Mouse (Mus musculus): ENCODE results near the gene Mast3. TPM values are rescaled to one million over a fixed set of nuclear protein-coding genes. Genes with fewer than 3 reads are reported as not detected.

Gene Mast3
- polyA plus RNA-seq, 1 experiment from 2014 or later: 18.2 TPM

DNA sequence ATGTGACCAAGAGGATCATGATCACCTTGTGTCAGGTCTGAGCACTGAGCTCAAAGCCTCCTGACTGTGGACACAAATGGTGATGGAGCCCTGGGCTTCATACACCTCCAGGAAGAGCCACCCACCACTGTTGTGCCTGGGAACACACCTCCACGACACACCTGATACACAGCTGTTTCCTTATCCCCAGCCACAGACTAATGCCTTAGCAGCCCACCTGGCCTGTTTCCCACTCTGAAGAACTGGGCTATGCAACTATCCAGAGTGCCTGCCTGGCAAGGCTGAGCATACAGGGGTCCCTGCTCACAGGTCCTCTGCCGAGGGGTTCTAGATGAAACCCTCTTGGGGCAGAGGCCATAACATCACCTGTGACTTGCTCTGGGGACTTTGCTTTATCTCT lies 10.6 kb downstream of the Mast3 start:
- Histone ChIP-seq H3K4me2 (no peak overlapping the region), H3K27ac (ENCODE audit: low read depth, low read length) (no peak overlapping the region), H3K9ac (ENCODE audit: low read depth, low read length) (no peak overlapping the region), H3K36me3 (ENCODE audit: control insufficient read depth, insufficient read depth, low read length) (no peaks in the 10 kb centered on the region), H3K9me3 (ENCODE audit: control insufficient read depth, low read length) (no peaks in the 10 kb centered on the region), H3K4me1 (replicated peaks; ENCODE audit: control insufficient read depth, insufficient read depth, low read length) (peaks cover 45% of the 10 kb centered on the region), H3K4me3 (ENCODE audit: low read depth, low read length) (no peak overlapping the region), H3K27me3 (replicated peaks; ENCODE audit: control insufficient read depth, insufficient read depth, low read length) (peaks cover 23% of the 10 kb centered on the region)
- 73% methylated on average over 2 of the region's 2 CpGs for WGBS
- no peak for ATAC-seq (replicated peaks; ENCODE audit: low FRiP score)
- DNase-seq (ENCODE audit: low spot score): no peak

DNA sequence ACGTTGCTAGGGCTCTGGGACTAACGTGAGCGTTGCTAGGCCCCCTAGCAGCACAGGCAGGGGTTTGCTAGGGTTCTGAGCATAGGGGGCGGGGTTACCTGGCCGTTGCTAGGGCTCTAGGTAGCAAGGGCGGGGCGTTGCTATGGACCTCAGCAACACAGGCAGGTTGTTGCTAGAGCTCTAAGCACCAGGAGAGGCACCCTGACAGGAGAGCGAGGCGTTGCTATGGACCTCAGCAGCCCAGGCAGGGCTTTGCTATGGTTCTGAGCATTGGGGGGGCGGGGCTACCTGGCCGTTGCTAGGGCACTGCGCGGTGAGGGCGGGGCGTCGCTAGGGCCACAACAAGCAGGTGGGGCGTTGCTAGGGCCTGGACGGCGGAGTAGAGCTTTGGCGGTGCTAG lies 12.2 kb downstream of the Mast3 start:
- Histone ChIP-seq H3K27ac (ENCODE audit: low read depth, low read length) (peak overlapping the region; percentile 83), H3K36me3 (ENCODE audit: control insufficient read depth, insufficient read depth, low read length) (peaks cover 5% of the 10 kb centered on the region; the same call in 1 of the 2 replicates), H3K9ac (ENCODE audit: low read depth, low read length) (peak overlapping the region; percentile 85; the same call in 1 of the 2 replicates), H3K27me3 (replicated peaks; ENCODE audit: control insufficient read depth, insufficient read depth, low read length) (peaks cover 8% of the 10 kb centered on the region), H3K4me1 (replicated peaks; ENCODE audit: control insufficient read depth, insufficient read depth, low read length) (peaks cover 51% of the 10 kb centered on the region), H3K4me3 (ENCODE audit: low read depth, low read length) (peak overlapping the region; percentile 82), H3K9me3 (ENCODE audit: control insufficient read depth, low read length) (no peaks in the 10 kb centered on the region), H3K4me2 (peak overlapping the region; percentile 91)
- WGBS: under 1% methylated on average over 20 of the region's 20 CpGs
- ATAC-seq (replicated peaks; ENCODE audit: low FRiP score) (peak; percentile 19), DNase-seq (ENCODE audit: low spot score) (peak; percentile 80)

DNA sequence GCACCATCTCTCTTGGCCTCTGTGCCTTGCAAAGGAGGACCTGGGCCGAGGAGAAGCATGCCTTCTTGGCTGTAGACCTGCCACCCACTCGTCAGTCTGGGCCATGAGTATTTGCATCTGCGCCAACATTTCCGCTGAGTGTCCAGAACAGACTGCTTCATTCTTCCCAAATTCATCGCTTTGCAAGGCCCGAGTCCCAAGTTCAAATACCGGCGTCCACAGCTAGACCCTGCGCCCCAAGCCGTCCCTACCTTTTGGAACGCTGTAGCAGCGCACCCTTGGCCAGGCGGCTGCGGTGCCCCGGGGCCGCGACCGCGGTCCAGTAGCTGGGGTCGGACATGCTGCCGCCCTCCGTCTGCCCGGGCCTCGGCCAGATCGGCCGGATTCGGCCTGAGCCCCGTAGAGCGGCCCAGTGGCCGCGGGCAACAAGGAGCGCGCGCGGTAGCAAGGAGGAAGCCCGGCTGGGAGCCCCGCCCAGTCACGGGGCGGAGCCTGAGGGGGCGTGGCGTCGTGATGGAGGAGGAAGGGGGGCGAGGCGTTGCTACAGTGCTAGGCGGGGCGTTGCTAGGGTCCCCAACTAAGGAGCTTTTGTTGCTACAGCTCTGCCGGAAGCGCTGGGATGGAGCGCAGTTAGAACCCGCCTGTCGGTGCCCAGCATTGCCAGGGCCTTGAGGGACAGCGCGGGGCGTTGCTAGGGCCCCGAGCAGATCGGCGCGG lies 12.7 kb downstream of the Mast3 start:
- Histone ChIP-seq H3K27ac (ENCODE audit: low read depth, low read length) (peak overlapping the region; percentile 83), H3K27me3 (replicated peaks; ENCODE audit: control insufficient read depth, insufficient read depth, low read length) (peaks cover 6% of the 10 kb centered on the region), H3K4me3 (ENCODE audit: low read depth, low read length) (peak overlapping the region; percentile 82), H3K36me3 (ENCODE audit: control insufficient read depth, insufficient read depth, low read length) (peaks cover 7% of the 10 kb centered on the region; the same call in 1 of the 2 replicates), H3K9me3 (ENCODE audit: control insufficient read depth, low read length) (no peaks in the 10 kb centered on the region), H3K4me1 (replicated peaks; ENCODE audit: control insufficient read depth, insufficient read depth, low read length) (peaks cover 49% of the 10 kb centered on the region), H3K4me2 (peak overlapping the region; percentile 91), H3K9ac (ENCODE audit: low read depth, low read length) (peak overlapping the region; percentile 85)
- peak; percentile 99 for DNase-seq (ENCODE audit: low spot score)
- WGBS: 4% methylated on average over 58 of the region's 58 CpGs
- peak; percentile 74 for ATAC-seq (replicated peaks; ENCODE audit: low FRiP score)

DNA sequence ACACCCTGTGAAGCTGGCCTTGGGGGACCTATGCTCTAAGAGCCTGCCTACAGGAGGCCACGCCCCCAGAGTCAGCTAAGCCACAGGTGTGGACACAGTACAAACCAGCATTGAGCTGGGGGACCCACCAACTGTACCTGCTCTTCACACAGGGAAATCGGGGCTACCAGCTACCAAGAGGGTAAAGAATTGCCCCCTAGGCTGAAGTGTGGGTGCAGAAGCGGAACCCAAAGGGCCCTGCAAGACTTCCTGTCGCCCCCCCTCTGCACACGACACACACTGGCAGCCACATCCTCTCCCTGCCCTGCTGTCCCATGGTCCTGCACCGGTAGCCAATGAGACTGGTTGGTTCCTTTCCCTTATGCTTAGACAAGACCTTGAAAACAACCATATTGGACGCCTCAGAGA lies 13.6 kb downstream of the Mast3 start:
- H3K27ac ChIP-seq (ENCODE audit: low read depth, low read length): 0 out of 2 replicates have a peak overlapping the region, but pooled peaks have one; percentile 6
- DNase-seq (ENCODE audit: low spot score): peak; percentile 61
- ATAC-seq (replicated peaks; ENCODE audit: low FRiP score): 0 out of 2 replicates have a peak, but pooled peaks have one; percentile 13

DNA sequence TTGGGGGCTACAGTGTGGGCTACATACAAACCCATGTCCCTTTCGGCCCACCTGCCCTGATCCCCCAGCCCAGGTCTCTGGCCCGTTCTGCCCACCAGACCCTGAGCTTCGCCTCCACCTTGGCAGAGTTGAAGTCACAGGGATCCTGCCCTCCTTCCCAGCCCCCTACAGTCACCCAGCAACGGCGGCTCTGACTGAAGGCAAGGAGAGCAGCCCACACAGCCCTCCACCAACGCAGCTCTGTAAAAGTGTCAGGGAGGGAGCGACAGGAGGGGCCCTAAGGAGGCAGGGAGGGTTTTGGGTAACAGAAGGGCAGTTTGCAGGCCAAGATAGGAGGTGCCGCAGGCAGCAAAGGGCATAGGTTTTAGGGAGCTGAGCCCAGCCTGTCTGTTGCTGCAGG lies 14.0 kb downstream of the Mast3 start:
- Histone ChIP-seq H3K27me3 (replicated peaks; ENCODE audit: control insufficient read depth, insufficient read depth, low read length) (no peaks in the 10 kb centered on the region; the same call in 1 of the 2 replicates), H3K4me1 (replicated peaks; ENCODE audit: control insufficient read depth, insufficient read depth, low read length) (peaks cover 50% of the 10 kb centered on the region), H3K27ac (ENCODE audit: low read depth, low read length) (0 out of 2 replicates have a peak overlapping the region, but pooled peaks have one; percentile 28), H3K9me3 (ENCODE audit: control insufficient read depth, low read length) (no peaks in the 10 kb centered on the region), H3K4me2 (peak overlapping the region; percentile 91), H3K4me3 (ENCODE audit: low read depth, low read length) (peak overlapping the region; percentile 82), H3K36me3 (ENCODE audit: control insufficient read depth, insufficient read depth, low read length) (peaks cover 19% of the 10 kb centered on the region), H3K9ac (ENCODE audit: low read depth, low read length) (peak overlapping the region; percentile 85)
- ATAC-seq (replicated peaks; ENCODE audit: low FRiP score) (no peak), DNase-seq (ENCODE audit: low spot score) (no peak)
- 58% methylated on average over 8 of the region's 8 CpGs for WGBS

More for the DNA sequence above, 13.6 kb downstream of the Mast3 start:
- Histone ChIP-seq H3K4me2 (peak overlapping the region; percentile 91), H3K27me3 (replicated peaks; ENCODE audit: control insufficient read depth, insufficient read depth, low read length) (peaks cover 3% of the 10 kb centered on the region), H3K4me1 (replicated peaks; ENCODE audit: control insufficient read depth, insufficient read depth, low read length) (peaks cover 48% of the 10 kb centered on the region), H3K36me3 (ENCODE audit: control insufficient read depth, insufficient read depth, low read length) (peaks cover 15% of the 10 kb centered on the region), H3K4me3 (ENCODE audit: low read depth, low read length) (peak overlapping the region; percentile 82), H3K9me3 (ENCODE audit: control insufficient read depth, low read length) (no peaks in the 10 kb centered on the region), H3K9ac (ENCODE audit: low read depth, low read length) (peak overlapping the region; percentile 85)
- WGBS: 36% methylated on average over 7 of the region's 7 CpGs

DNA sequence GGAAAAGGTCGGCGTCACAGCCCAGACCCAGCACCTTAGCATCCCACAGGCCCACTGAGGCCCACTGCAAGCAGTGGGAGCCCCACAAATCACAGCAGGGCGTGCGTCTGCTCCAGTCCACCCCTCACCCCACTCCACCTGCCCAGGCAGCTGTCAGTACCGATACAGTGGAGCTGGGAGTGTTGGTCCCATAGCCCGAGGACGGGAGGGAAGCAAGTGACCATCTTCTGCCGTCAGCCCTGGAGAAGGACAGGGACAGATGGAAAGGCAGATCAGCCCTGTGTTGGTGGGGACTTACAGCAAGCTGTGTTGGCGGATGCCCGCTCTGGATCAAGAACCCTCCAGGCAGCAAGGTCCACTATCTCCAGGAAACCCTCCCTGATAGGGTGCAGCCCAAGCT lies 15.8 kb downstream of the Mast3 start:
- Histone ChIP-seq H3K9me3 (ENCODE audit: control insufficient read depth, low read length) (no peaks in the 10 kb centered on the region), H3K9ac (ENCODE audit: low read depth, low read length) (no peak overlapping the region), H3K36me3 (ENCODE audit: control insufficient read depth, insufficient read depth, low read length) (peaks cover 21% of the 10 kb centered on the region), H3K4me3 (ENCODE audit: low read depth, low read length) (no peak overlapping the region), H3K4me2 (no peak overlapping the region; the same call in 1 of the 2 replicates), H3K4me1 (replicated peaks; ENCODE audit: control insufficient read depth, insufficient read depth, low read length) (peaks cover 51% of the 10 kb centered on the region), H3K27me3 (replicated peaks; ENCODE audit: control insufficient read depth, insufficient read depth, low read length) (no peaks in the 10 kb centered on the region), H3K27ac (ENCODE audit: low read depth, low read length) (no peak overlapping the region)
- DNase-seq (ENCODE audit: low spot score) (no peak), ATAC-seq (replicated peaks; ENCODE audit: low FRiP score) (no peak)
- WGBS: 81% methylated on average over 10 of the region's 10 CpGs

DNA sequence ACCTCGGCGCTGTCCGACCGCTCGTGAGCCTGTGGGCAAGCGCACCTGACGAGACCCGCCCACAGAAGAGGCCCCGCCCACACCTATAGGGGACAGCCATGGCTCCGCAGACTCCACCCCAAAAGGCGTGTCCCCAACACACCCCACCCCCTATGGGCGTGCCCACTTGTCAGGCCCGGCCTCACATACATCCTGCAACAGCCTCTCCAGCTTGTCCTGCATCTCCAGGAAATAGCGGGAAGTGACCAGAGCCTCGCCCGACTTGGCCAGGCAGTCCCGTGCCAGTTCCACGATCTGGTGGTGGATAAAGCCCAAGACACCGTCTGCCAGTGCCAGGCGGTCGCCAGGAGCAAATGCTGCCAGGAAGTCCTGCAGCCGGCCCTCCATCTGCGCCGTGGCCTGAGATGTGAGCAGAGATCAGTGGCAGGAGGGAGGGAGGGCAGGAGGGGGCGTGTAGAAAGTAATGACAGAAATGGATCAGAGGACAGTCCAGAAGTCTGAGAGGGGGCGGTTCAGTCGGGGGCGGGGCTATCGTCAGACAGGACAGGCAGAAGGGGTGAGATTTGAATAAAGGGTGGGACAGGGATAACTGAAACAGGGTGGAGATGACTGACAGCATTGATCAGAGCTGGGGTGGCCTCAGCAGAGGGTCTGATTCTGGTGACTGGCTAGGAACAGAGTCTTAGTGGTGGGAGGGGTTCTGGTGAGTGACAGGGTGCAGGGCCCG lies 16.8 kb downstream of the Mast3 start:
- Histone ChIP-seq H3K36me3 (ENCODE audit: control insufficient read depth, insufficient read depth, low read length) (peaks cover 29% of the 10 kb centered on the region), H3K4me2 (peak overlapping the region; percentile 34)

DNA sequence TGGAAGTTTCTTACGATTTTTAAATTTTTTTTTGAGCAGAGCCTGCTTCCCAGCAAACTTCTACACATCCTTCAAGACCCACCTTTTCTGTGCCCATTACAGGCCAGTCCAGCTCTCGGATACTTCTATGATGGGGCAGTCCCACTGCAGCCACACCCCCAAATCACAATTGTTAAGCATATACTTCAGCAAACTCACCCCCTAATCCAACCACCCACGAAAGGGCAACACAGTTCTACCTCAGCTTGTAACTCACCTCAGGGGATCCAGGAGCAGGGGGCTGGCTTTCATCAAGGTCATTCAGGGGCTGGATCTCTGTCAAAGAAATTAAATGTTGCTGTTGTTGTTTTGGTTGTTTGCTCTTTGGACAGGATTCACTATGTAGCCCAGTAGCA lies 17.8 kb downstream of the Mast3 start:
- H3K9ac ChIP-seq (ENCODE audit: low read depth, low read length): no peak overlapping the region
- DNase-seq (ENCODE audit: low spot score): no peak
- H3K36me3 ChIP-seq (ENCODE audit: control insufficient read depth, insufficient read depth, low read length): peaks cover 30% of the 10 kb centered on the region
- no peaks in the 10 kb centered on the region for H3K27me3 ChIP-seq (replicated peaks; ENCODE audit: control insufficient read depth, insufficient read depth, low read length)
- H3K4me3 ChIP-seq (ENCODE audit: low read depth, low read length): no peak overlapping the region
- peaks cover 42% of the 10 kb centered on the region for H3K4me1 ChIP-seq (replicated peaks; ENCODE audit: control insufficient read depth, insufficient read depth, low read length)
- WGBS: 93% methylated on average over 3 of the region's 3 CpGs
- no peak for ATAC-seq (replicated peaks; ENCODE audit: low FRiP score)
- no peak overlapping the region; the same call in 1 of the 2 replicates for H3K4me2 ChIP-seq
- no peak overlapping the region for H3K27ac ChIP-seq (ENCODE audit: low read depth, low read length)
- H3K9me3 ChIP-seq (ENCODE audit: control insufficient read depth, low read length): no peaks in the 10 kb centered on the region

More for the DNA sequence above, 16.8 kb downstream of the Mast3 start:
- WGBS: 36% methylated on average over 30 of the region's 30 CpGs
- H3K27ac ChIP-seq (ENCODE audit: low read depth, low read length): no peak overlapping the region
- H3K27me3 ChIP-seq (replicated peaks; ENCODE audit: control insufficient read depth, insufficient read depth, low read length): no peaks in the 10 kb centered on the region
- DNase-seq (ENCODE audit: low spot score) (peak; percentile 79), ATAC-seq (replicated peaks; ENCODE audit: low FRiP score) (no peak)
- peaks cover 49% of the 10 kb centered on the region for H3K4me1 ChIP-seq (replicated peaks; ENCODE audit: control insufficient read depth, insufficient read depth, low read length)
- peak overlapping the region; percentile 21; the same call in 1 of the 2 replicates for H3K4me3 ChIP-seq (ENCODE audit: low read depth, low read length)
- no peaks in the 10 kb centered on the region for H3K9me3 ChIP-seq (ENCODE audit: control insufficient read depth, low read length)
- H3K9ac ChIP-seq (ENCODE audit: low read depth, low read length): peak overlapping the region; percentile 26; the same call in 1 of the 2 replicates
